Mouse (Mus musculus): ENCODE measurements at regions not wholly inside any gene's neighbourhood (a gene's known extent, or its start where the extent isn't known, plus 50 kb on each side); places are given as distances from the start of the nearest gene placed in this dataset.

- Histone ChIP-seq H3K4me1 (ENCODE audit: control insufficient read depth, insufficient read depth, low read length) (peaks cover 7% of the 10 kb centered on the region), H3K4me3 (ENCODE audit: insufficient read depth, low read depth, low read length) (no peak overlapping the region), H3K27ac (ENCODE audit: insufficient read depth, low read depth, low read length) (no peak overlapping the region)
- WGBS: 79% methylated on average over 8 of the region's 8 CpGs
- no peak for TF ChIP-seq POLR2A (IDR thresholded peaks at IDR 0.05; ENCODE audit: insufficient read depth, low read depth, low read length)
Observed at GRCm38 (mm10) chr13:110967109-110967508, 287.7 kb upstream of the Actbl2 start.

- no peak for TF ChIP-seq POLR2A (IDR thresholded peaks at IDR 0.05; ENCODE audit: insufficient read depth, low read depth, low read length)
- TF ChIP-seq CTCF (IDR thresholded peaks at IDR 0.05; ENCODE audit: insufficient read depth, low read depth, low read length): no peak
- WGBS: 53% methylated on average over 5 of the region's 5 CpGs
- no peak overlapping the region for H3K27ac ChIP-seq (ENCODE audit: insufficient read depth, low read depth, low read length)
Observed at GRCm38 (mm10) chr13:110967626-110968506, 286.9 kb upstream of the Actbl2 start.

GRCm38 (mm10) chr13:110968507-110968905, 286.3 kb upstream of the Actbl2 start:
- 35% methylated on average over 7 of the region's 7 CpGs for whole genome bisulfite sequencing
- peaks cover 7% of the 10 kb centered on the region for H3K4me1 ChIP-seq (ENCODE audit: control insufficient read depth, insufficient read depth, low read length)
- no peak overlapping the region for H3K27ac ChIP-seq (ENCODE audit: insufficient read depth, low read depth, low read length)
- TF ChIP-seq CTCF (IDR thresholded peaks at IDR 0.05; ENCODE audit: insufficient read depth, low read depth, low read length) (no peak), POLR2A (IDR thresholded peaks at IDR 0.05; ENCODE audit: insufficient read depth, low read depth, low read length) (no peak)
- no peak overlapping the region for H3K4me3 ChIP-seq (ENCODE audit: insufficient read depth, low read depth, low read length)

More at GRCm38 (mm10) chr13:110967626-110968506, 286.9 kb upstream of the Actbl2 start:
- Histone ChIP-seq H3K4me3 (ENCODE audit: insufficient read depth, low read depth, low read length) (no peak overlapping the region), H3K4me1 (ENCODE audit: control insufficient read depth, insufficient read depth, low read length) (peaks cover 7% of the 10 kb centered on the region)

- 84% methylated on average over 5 of the region's 5 CpGs for WGBS
- Histone ChIP-seq H3K27ac (ENCODE audit: insufficient read depth, low read depth, low read length) (no peak overlapping the region), H3K4me3 (ENCODE audit: insufficient read depth, low read depth, low read length) (no peak overlapping the region), H3K4me1 (ENCODE audit: control insufficient read depth, insufficient read depth, low read length) (no peaks in the 10 kb centered on the region)
- TF ChIP-seq POLR2A (IDR thresholded peaks at IDR 0.05; ENCODE audit: insufficient read depth, low read depth, low read length) (no peak), CTCF (IDR thresholded peaks at IDR 0.05; ENCODE audit: insufficient read depth, low read depth, low read length) (no peak)
Observed at GRCm38 (mm10) chr13:110977379-110977778, 277.4 kb upstream of the Actbl2 start.

GRCm38 (mm10) chr13:110978022-110978421, 276.8 kb upstream of the Actbl2 start:
- H3K4me1 ChIP-seq (ENCODE audit: control insufficient read depth, insufficient read depth, low read length): no peaks in the 10 kb centered on the region
- H3K4me3 ChIP-seq (ENCODE audit: insufficient read depth, low read depth, low read length): no peak overlapping the region
- no peak overlapping the region for H3K27ac ChIP-seq (ENCODE audit: insufficient read depth, low read depth, low read length)
- WGBS: 92% methylated on average over 3 of the region's 3 CpGs
- TF ChIP-seq POLR2A (IDR thresholded peaks at IDR 0.05; ENCODE audit: insufficient read depth, low read depth, low read length) (no peak), CTCF (IDR thresholded peaks at IDR 0.05; ENCODE audit: insufficient read depth, low read depth, low read length) (no peak)

- WGBS: 34% methylated on average over 2 of the region's 2 CpGs
- H3K27ac ChIP-seq (ENCODE audit: insufficient read depth, low read depth, low read length): peak overlapping the region; percentile 57; the same call in 1 of the 2 replicates
- no peak for TF ChIP-seq CTCF (IDR thresholded peaks at IDR 0.05; ENCODE audit: insufficient read depth, low read depth, low read length)
- TF ChIP-seq POLR2A (IDR thresholded peaks at IDR 0.05; ENCODE audit: insufficient read depth, low read depth, low read length): no peak
- H3K4me3 ChIP-seq (ENCODE audit: insufficient read depth, low read depth, low read length): no peak overlapping the region
- no peaks in the 10 kb centered on the region for H3K4me1 ChIP-seq (ENCODE audit: control insufficient read depth, insufficient read depth, low read length)
Observed at GRCm38 (mm10) chr13:110990677-110991076, 264.1 kb upstream of the Actbl2 start.

GRCm38 (mm10) chr13:110991121-110991520, 263.7 kb upstream of the Actbl2 start:
- WGBS: 89% methylated on average over 2 of the region's 2 CpGs
- Histone ChIP-seq H3K4me1 (ENCODE audit: control insufficient read depth, insufficient read depth, low read length) (no peaks in the 10 kb centered on the region), H3K4me3 (ENCODE audit: insufficient read depth, low read depth, low read length) (no peak overlapping the region), H3K27ac (ENCODE audit: insufficient read depth, low read depth, low read length) (0 out of 2 replicates have a peak overlapping the region, but pooled peaks have one; percentile 25)
- TF ChIP-seq CTCF (IDR thresholded peaks at IDR 0.05; ENCODE audit: insufficient read depth, low read depth, low read length) (no peak), POLR2A (IDR thresholded peaks at IDR 0.05; ENCODE audit: insufficient read depth, low read depth, low read length) (no peak)

- Histone ChIP-seq H3K27ac (ENCODE audit: insufficient read depth, low read depth, low read length) (no peak overlapping the region), H3K4me3 (ENCODE audit: insufficient read depth, low read depth, low read length) (no peak overlapping the region), H3K4me1 (ENCODE audit: control insufficient read depth, insufficient read depth, low read length) (no peaks in the 10 kb centered on the region)
- TF ChIP-seq POLR2A (IDR thresholded peaks at IDR 0.05; ENCODE audit: insufficient read depth, low read depth, low read length): no peak
- no peak for TF ChIP-seq CTCF (IDR thresholded peaks at IDR 0.05; ENCODE audit: insufficient read depth, low read depth, low read length)
- 91% methylated on average over 3 of the region's 3 CpGs for WGBS
Observed at GRCm38 (mm10) chr13:110994596-110994995, 260.2 kb upstream of the Actbl2 start.

- Histone ChIP-seq H3K4me1 (ENCODE audit: control insufficient read depth, insufficient read depth, low read length) (no peaks in the 10 kb centered on the region), H3K27ac (ENCODE audit: insufficient read depth, low read depth, low read length) (no peak overlapping the region), H3K4me3 (ENCODE audit: insufficient read depth, low read depth, low read length) (no peak overlapping the region)
- WGBS: 88% methylated on average over 4 of the region's 4 CpGs
- TF ChIP-seq CTCF (IDR thresholded peaks at IDR 0.05; ENCODE audit: insufficient read depth, low read depth, low read length) (no peak), POLR2A (IDR thresholded peaks at IDR 0.05; ENCODE audit: insufficient read depth, low read depth, low read length) (no peak)
Observed at GRCm38 (mm10) chr13:111002670-111003069, 252.1 kb upstream of the Actbl2 start.
